Mouse (Mus musculus) lung, adult 2 months (tissue): Measurements from ENCODE around the gene Tex37. TPM values are rescaled to one million over a fixed set of nuclear protein-coding genes. Genes with fewer than 3 reads are reported as not detected.

Experiments
- DNase-seq: peaks from one replicate; pipeline ENCODE4 v3.0.0; 2022
- H3K4me1 ChIP-seq: fragments of 200-500 bp; 2 replicates; pipeline ENCODE4 v1.6.1; 2011; ENCODE audit warnings: low read length; ENCODE audit not compliant: control insufficient read depth, insufficient read depth
- H3K4me3 ChIP-seq: fragments of 200-500 bp; replicated peaks from 2 replicates; pipeline ENCODE3; 2011; ENCODE audit warnings: low read depth, mild to moderate bottlenecking, control low read depth, low read length; ENCODE audit errors: extremely low read depth
- CTCF ChIP-seq: fragments of 200-500 bp; IDR thresholded peaks from 2 replicates; pipeline ENCODE4 v1.5.1; 2011; ENCODE audit warnings: mild to moderate bottlenecking, low read length, control low read depth; ENCODE audit not compliant: insufficient read depth
- POLR2A ChIP-seq: fragments of 200-500 bp; IDR thresholded peaks from 2 replicates; pipeline ENCODE4 v1.6.1; 2011; ENCODE audit warnings: low read depth, mild to moderate bottlenecking, control low read depth, low read length, borderline replicate concordance; ENCODE audit errors: extremely low read depth
- WGBS: fragments of 180-500 bp; shearing (Covaris S2); methylation state at CpG from one replicate; pipeline ENCODE4 v1.1.7; 2018; 5-methylcytosine and 5-hydroxymethylcytosine counted together
- polyA plus RNA-seq: library from polyadenylated mRNA; depleted of rRNA; stranded (reverse); fragments of >200 nt; gene quantifications from 2 replicates; pipeline ENCODE4 v1.2.3, GENCODE M21; 2012; rRNA removed

Gene Tex37
- polyA plus RNA-seq = not detected in 2 replicates

DNA sequence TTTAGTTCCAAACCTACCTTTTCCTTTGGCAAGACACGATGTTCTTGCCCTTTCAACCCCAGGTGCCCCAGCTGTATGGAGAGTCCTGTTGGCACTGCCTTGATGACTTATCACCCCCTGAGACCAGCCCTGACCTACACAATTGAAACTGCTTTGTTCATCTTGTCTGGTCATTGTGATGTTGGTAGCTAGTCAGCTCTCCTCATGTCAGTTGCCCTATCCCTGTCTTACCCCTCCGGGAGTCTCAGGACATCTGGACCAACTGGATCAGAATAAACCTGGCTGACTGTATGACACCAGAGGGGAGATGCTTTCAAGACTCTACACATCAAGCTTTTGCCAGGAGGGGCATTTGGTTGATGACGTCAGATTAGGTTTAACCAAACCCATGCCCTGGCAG, at the start of gene Tex37:
Gene Tex37 (minus strand): TSS at position 101 of the 400 bp plus-strand sequence.
- Histone ChIP-seq H3K4me1 (no peaks in the 10 kb centered on the region), H3K4me3 (no peak within 1 kb of the TSS)
- no peak for DNase-seq
- no peak for TF ChIP-seq CTCF
- no peak for TF ChIP-seq POLR2A
- WGBS = 83% methylated on average over 3 of the region's 3 CpGs

DNA sequence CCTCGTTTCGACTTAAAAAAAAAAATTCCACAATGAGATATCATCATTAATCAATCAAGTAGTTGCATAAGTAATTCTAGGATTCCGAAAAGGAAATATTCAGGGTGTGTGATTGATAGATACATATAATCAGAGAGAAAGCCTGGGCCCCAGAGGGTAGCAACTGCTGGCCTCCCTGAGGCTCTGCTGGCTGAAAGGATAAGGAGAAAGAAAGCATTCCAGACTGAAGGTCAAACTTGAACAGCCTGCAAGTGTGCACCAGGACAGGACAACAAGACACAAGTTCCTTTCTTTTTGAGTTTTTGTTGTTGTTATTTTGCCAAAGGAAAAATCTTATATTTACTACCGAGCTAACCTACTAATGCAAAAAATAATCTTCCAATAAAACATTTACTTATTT, 49.6 kb upstream of the Tex37 start:
- H3K4me3 ChIP-seq = no peak overlapping the region
- no peak for DNase-seq
- 63% methylated on average over 4 of the region's 4 CpGs for WGBS
- H3K4me1 ChIP-seq = no peaks in the 10 kb centered on the region
- TF ChIP-seq POLR2A (no peak), CTCF (no peak)

DNA sequence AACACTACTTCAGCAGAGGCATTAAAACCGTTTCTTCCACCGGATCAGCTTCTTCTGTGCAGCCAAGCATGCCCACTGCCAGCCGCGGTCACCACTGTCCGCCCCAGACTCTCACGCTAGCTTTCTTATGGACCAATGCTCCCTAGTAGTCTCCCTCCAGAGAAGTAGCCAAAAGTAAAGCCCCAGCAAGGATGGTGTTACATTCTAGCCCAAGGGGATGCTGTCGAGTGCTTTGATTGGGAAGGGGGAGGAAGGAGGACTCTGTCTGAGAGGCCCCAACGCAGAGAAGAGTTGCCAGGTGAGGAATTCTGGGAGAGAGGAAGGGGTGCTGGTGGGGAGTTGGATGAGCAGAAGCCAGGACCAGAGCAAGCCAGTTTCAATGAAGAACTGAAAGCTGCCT, 48.7 kb upstream of the Tex37 start:
- Histone ChIP-seq H3K4me1 (no peaks in the 10 kb centered on the region), H3K4me3 (no peak overlapping the region)
- 5% methylated on average over 8 of the region's 8 CpGs for WGBS
- no peak for TF ChIP-seq POLR2A
- no peak for TF ChIP-seq CTCF
- DNase-seq = no peak

DNA sequence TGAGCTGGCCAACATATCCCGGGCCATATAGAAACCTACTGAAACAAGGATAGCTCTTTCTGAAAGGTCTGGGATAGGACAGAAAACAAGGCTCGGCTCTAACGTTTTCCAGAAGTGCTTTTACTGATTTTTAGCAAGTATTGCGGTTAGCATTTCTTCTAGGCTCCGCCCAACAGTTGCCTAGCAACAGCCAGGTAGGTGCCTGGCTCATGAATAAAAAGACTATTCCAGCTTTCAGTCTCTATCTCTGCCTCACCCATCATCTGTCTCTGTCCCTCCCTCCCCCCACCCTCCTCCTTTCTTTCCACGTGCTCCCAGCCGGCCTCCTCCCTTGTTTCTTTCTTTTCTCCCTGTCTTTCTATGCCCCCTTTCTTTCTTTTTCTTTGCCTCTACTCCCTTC, 47.0 kb upstream of the Tex37 start:
- no peak for TF ChIP-seq CTCF
- no peak for TF ChIP-seq POLR2A
- H3K4me3 ChIP-seq = no peak overlapping the region
- no peaks in the 10 kb centered on the region for H3K4me1 ChIP-seq
- DNase-seq = no peak
- WGBS = 27% methylated on average over 7 of the region's 7 CpGs

DNA sequence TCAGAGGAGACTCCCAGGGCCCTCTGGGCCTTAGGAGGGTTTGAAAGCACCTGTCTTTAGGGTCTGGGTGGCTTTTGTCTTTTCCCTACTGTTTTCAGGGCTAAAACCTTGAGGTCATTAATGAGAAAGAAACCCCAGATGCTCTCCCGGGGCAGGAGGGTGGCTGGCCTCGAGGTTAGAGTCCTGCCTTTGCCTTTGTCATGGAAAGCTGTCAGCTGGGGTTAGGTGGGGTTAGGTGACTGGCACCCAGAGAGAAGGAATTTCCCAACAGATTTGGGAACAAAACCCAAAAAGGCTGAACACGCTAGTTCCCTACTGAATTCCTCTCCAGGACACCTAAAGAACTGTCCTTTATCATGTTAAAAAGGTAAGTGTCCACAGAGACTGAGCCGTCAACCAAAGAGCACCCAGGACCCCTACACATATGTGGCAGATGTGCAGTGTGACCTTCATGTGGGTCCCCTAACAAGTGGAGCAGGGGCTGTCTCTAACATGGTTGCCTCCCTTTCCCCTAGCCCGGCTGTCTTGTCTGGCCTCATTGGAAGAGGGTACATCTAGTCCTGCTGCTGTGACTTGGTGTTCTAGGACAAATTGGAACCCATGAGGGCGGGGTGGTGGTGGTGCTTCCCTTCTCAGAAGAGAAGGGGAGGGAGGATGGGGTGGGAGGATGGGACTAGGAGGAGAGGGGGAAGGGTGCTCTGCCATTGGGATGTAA, 45.5 kb upstream of the Tex37 start:
- 55% methylated on average over 6 of the region's 6 CpGs for WGBS
- Histone ChIP-seq H3K4me1 (no peaks in the 10 kb centered on the region), H3K4me3 (no peak overlapping the region)
- DNase-seq = no peak
- no peak for TF ChIP-seq POLR2A
- no peak for TF ChIP-seq CTCF

DNA sequence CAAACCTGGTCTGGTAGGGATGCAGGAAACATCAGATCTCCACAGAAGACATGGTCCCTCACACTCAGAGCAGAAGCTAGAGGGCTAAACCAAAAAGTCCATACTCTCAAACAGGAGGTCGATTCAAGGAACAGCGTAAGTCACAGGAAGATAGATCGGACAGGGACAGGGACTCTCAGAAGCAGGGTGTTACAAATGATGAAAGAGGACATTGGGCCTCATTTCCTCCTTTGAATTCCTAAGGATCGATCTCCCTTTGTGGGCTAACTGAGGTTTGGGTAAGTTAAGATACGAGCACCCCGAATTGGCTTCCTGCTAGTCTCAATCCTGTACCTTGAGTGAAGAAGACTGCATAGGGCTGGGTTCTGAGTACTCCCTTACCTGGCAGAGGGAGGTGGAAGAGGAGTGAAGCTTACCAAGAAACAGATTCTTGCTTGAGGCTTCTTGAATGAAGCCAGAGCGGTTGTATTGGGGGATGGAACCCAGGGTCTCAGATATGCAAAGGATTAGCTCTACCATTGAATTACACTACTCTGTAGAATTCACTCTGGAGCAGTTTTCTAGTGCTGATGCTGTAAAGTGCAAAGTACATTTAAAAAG, 38.7 kb upstream of the Tex37 start:
- DNase-seq = no peak
- 19% methylated on average over 7 of the region's 7 CpGs for WGBS
- no peaks in the 10 kb centered on the region; the same call in 1 of the 2 replicates for H3K4me1 ChIP-seq
- TF ChIP-seq CTCF = no peak
- TF ChIP-seq POLR2A = no peak
- H3K4me3 ChIP-seq = no peak overlapping the region

DNA sequence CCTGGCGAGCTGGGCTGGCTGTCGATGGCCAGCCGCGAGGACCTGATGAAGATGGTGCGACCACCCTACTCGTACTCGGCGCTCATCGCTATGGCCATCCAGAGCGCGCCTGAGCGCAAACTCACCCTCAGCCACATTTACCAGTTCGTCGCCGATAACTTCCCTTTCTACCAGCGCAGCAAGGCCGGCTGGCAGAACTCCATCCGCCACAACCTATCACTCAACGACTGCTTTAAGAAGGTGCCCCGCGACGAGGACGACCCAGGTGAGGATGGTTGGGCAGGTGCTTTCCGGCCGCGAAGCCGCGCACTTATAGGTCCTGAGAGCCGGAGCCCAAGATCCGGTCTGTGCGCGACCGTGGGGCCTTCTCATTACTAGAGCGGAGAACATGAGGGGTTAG, 38.2 kb upstream of the Tex37 start:
- 2% methylated on average over 34 of the region's 34 CpGs for WGBS
- peak; percentile 5 for DNase-seq
- Histone ChIP-seq H3K4me3 (no peak overlapping the region), H3K4me1 (no peaks in the 10 kb centered on the region; the same call in 1 of the 2 replicates)
- TF ChIP-seq POLR2A (no peak), CTCF (no peak)

DNA sequence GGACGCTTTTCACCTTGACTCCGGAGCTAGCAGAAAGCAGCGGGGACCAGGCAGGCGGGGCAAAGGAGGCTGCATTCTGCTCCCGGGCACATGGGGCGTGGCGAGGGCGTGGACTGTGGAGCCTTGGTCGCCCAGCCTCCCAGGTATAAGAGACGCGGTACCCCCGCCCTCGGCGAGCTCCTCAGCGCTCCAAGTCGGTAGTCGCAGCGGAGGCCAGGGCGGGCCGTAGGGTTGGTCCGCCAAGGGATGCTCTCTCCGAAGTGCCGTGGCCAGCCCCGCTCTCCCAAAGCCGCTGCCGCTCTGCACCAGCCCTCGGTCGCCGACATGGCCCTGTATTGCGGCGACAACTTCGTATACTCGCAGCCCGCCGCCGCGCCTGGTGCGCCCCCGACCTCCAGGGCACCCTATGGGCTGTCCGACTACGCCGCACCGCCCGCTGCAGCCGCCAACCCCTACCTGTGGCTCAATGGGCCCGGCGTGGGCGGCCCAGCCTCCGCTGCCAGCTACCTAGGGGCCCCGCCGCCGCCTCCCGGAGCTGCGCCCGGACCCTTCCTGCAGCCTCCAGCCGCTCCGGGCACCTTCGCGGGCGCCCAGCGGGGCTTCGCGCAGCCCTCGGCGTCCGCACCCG, 37.7 kb upstream of the Tex37 start, which contains the start of gene Foxi3:
Gene Foxi3 (plus strand): TSS at position 247 of the 628 bp plus-strand sequence.
- DNase-seq = peak; percentile 34
- no peaks in the 10 kb centered on the region; the same call in 1 of the 2 replicates for H3K4me1 ChIP-seq
- no peak within 1 kb of the TSS for H3K4me3 ChIP-seq
- 1% methylated on average over 67 of the region's 67 CpGs for WGBS
- TF ChIP-seq POLR2A (no peak), CTCF (no peak)

DNA sequence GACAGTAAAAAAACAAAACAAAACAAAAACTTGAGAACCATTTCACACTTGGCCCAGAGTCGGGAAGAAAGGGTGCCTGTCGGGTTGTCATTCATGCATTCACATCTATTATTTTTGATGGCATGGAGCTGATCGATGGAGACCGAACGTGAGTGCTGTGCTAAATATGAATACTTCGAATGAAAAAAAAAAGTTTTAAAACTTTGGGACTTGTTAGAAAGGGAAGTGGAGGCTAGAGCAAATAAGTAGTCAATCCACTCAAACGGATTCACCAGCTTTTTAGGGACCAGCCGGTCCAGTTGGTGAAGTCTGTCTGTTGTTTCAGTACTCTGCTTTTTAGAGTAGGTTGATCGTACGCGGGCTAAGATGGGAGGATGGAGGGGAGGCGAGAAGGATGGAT, 37.1 kb upstream of the Tex37 start:
- Histone ChIP-seq H3K4me1 (no peaks in the 10 kb centered on the region; the same call in 1 of the 2 replicates), H3K4me3 (no peak overlapping the region)
- no peak for DNase-seq
- TF ChIP-seq POLR2A = no peak
- TF ChIP-seq CTCF = no peak
- 5% methylated on average over 12 of the region's 12 CpGs for WGBS

DNA sequence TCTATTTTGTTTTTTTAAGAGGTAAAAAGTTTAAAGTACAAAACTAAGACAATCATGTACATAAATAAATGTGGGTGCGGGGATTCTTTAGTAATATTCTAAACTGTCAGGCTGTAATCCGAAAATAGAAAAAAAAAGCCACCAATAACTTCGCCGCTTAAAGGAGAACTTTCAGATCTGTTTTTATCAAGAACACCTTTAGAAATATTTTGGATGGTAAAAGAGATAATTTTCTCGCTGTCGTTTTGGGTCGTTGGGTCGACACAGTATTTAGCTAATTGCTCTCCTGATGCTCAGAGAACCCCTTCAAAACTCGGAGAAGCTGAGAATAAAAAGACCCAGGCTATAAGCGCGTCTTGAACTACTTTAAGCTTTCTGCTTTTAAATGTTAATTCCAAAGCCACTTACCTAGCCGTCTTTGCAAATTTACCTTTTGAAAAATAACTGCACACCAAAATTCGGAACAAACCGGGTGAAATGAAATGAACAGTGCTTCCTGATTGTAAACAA, 36.6 kb upstream of the Tex37 start:
- DNase-seq = no peak
- TF ChIP-seq CTCF (no peak), POLR2A (no peak)
- WGBS = 7% methylated on average over 14 of the region's 14 CpGs
- Histone ChIP-seq H3K4me1 (no peaks in the 10 kb centered on the region; the same call in 1 of the 2 replicates), H3K4me3 (no peak overlapping the region)
